Mouse (Mus musculus) mouse trophoblast stem cell (cell line): ENCODE data around the gene Gucy2e.

ENCODE experiments used
- in situ Hi-C, 2 experiments: fragments of 300-500 bp; cut with MseI, MboI; formaldehyde crosslinking; loops; 2 replicates in 1 of 2; 3 replicates in 1 of 2; pipeline ENCODE4 v1.15.1; 2025

Gucy2e gene

DNA sequence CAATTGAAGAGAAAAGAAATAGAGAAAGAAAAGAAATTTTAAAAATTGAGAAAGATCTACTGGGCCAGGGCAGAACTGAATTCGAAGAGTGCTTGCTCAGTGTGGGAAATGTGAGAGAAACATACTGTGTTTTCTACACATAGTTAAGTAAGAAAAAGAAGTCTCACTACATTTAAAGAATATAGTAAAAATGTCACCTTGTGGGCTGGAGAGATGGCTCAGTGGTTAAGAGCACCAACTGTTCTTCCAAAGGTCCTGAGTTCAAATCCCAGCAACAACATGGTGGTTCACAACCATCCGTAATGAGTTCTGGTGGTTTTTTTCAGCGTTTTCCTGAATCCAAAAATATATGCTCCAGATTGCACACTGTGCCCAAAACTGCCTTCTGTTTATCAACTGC is 58.3 kb downstream of the Gucy2e start:
- in situ Hi-C loops, result no loop called here

DNA sequence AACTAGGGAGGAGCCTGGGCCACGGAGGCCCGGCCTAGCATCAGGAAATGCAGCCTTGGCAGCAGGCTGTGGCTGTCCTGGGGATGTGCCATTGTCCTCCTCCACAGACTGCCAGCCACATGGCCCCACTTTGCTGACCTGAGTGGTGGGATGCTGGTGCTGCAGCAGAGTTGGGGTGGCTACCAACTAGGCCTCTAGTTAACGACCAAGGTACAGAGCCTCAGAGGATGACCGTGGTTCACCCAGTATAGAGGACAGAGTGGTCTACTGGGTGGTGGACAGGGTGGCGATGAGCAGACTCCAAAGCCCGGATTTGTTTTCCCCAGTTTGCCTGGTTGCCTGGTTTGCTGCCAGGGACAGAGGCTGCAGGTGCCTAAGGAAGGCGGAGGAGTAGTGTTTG is 62.1 kb downstream of the Gucy2e start:
- in situ Hi-C loops, result no loop called here

DNA sequence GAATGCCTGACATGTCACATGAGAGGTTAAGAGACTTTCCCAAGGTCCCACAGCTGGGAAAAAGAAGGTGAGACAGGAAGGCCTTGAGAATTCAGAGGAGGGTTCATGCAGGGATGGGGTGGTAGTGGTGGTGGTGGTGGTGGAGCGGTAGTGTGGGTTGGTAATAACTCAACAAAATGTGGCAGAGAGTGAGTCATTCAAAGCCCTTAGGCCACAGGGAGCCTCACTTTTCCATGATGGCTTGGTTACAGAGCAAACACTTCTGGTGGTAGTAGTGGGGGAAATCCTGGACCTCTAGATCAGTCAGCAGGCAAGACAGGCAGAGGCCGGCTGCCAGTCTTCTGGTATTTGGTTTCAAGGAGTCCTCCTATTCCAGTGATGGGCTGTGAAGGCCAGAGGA is 64.2 kb downstream of the Gucy2e start:
- in situ Hi-C loops, result no loop called here

DNA sequence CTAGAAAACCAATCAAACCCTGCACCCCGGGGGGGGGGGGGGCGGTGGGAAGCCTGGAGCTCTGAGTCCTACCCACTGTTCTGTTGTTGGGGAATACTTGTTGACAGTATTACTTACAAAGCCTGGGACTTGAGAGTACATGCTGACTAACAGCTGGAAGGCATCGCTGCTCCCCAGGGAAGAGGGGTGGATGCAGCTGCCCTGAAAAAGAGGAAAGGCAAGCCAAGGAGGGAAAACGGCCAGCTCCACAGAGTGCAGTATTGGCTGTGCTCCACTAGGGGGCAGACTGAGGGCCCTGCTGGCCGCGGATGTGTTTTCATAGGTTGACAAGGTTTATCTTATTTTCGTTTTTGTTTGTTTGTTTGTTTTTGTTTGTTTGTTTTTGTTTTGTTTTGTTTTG is 65.2 kb downstream of the Gucy2e start:
- in situ Hi-C loops, result no loop called here

DNA sequence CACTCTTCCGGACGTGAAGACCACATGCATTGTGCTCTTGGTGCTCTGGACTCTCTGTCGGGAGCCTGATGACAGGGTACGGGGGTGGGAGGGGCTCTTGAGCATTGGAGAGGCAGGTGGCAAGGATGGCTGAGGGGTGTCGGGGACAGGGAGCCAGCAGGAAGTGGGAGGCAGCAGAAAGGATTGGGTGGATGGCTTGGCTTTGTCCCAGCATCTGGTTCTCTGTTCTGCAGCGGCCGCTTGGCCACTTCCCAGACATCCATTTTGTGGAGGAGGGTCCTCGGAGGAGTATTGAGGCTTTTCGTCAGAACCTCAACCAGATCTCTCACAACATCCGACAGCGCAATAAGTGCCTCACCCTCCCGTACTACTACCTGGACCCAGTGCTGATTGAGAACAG is 67.5 kb downstream of the Gucy2e start:
- in situ Hi-C loops, result no loop called here
